Mouse (Mus musculus) spleen, postnatal 36 days (tissue): ENCODE results near the gene Hoxa10.

Experiments used
- DNase-seq, 2 experiments: peaks; one replicate each; pipeline ENCODE4 v3.0.0; 2022; ENCODE audit warnings: low spot score in 2 of 2, mixed read lengths in 1 of 2

Gene Hoxa10

DNA sequence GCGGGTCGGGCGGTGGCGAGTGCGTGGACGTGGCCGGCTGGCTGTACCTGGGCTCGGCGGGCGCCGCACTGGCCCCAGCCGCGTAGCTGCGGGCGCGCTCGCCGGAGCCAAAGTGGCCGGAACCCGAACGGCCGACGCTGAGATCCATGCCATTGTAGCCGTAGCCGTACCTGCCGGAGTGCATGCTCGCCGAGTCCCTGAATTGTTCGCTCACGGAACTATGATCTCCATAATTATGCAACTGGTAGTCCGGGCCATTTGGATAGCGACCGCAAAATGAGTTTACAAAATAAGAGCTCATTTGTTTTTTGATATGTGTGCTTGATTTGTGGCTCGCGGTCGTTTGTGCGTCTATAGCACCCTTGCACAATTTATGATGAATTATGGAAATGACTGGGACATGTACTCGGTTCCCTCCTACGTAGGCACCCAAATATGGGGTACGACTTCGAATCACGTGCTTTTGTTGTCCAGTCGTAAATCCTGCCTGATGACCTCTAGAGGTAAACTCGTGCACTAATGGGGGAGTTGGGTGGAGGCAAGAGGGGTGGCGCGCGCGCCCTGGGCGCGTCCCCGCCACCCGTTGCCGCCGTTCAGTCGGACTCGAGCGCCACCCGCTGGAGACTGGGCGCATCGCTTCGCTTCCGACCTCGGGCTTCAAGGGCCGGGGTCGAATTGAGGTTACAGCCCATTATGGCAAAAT is 36.5 kb downstream of the Hoxa10 start, which contains the start of gene Hoxa5:
Gene Hoxa5 (minus strand): TSS at position 538 of the 703 bp plus-strand sequence.
- DNase-seq: no peak

GRCm38 (mm10) chr6:52203371-52204049 is 37.1 kb downstream of the Hoxa10 start:
- no peak for DNase-seq

DNA sequence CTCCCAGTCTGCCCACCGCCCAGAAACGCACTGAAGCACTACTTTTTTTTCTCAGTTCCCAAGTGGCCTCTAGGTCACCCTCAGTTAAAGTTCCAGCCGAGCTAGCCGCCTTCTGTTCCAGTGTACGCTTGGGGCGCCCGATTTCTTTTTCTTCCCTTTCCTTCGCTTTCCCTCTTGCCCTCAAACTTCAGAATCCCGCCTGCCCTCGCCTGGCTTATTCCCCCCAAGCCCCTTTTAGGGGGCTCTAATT is 37.6 kb downstream of the Hoxa10 start:
- DNase-seq: no peak

GRCm38 (mm10) chr6:52202362-52203120 is 38.1 kb downstream of the Hoxa10 start:
- DNase-seq: no peak

GRCm38 (mm10) chr6:52201269-52201668 is 39.4 kb downstream of the Hoxa10 start:
- no peak for DNase-seq

GRCm38 (mm10) chr6:52200751-52201250 is 39.9 kb downstream of the Hoxa10 start:
- no peak for DNase-seq

GRCm38 (mm10) chr6:52200073-52200750 is 40.4 kb downstream of the Hoxa10 start:
- no peak for DNase-seq

GRCm38 (mm10) chr6:52197271-52197670 is 43.4 kb downstream of the Hoxa10 start:
- no peak for DNase-seq

GRCm38 (mm10) chr6:52196811-52197210 is 43.8 kb downstream of the Hoxa10 start:
- DNase-seq: no peak

GRCm38 (mm10) chr6:52194690-52195089 is 46.0 kb downstream of the Hoxa10 start:
- no peak for DNase-seq

GRCm38 (mm10) chr6:52191860-52192550 is 48.6 kb downstream of the Hoxa10 start:
- peak; percentile 78 to 82 for DNase-seq

DNA sequence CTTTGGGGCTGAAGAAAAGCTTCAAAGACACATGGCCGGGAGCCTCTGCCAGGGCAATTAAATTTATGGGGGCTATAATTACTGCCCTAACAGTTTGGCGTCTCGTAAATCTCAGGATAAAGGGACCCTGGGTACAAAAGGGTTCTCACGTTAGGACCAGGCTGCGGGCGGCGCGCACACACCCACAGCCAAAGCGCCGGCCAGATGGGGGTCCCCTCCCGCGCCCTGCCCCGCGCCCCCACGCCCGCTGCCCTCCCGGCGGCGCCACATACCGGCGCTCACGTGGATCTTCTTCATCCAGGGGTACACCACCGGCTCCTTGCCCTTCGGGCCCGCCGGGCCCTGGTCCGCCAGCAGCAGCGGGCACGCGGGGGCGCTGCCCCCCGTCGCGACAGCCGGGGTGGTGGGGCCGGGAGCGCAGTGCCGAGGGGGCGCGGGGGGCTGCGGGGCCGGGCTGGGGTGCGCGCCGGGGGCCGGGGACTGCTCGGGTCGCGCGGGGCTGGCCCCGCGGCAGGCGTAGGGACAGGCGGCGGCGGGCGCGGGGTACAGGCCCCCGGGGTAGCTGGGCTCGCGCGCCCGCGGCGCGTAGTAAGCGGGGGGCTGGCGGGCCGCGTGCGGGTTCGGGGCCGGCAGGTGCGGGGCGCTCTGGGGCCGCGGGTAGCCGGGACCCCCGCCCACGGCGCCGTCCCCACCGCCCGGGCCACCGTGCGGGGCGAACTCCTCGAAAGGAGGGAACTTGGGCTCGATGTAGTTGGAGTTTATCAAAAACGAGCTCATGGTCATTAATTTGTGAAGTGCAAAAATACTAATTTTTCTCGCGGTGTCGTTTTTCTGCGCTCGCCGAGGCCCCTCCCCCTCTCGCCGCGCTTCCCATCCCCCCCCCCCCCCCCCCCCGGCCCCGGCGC is 49.5 kb downstream of the Hoxa10 start, which contains the start of gene Hoxa4:
Gene Hoxa4 (minus strand): TSS at position 848 of the 905 bp plus-strand sequence.
- no peak for DNase-seq

GRCm38 (mm10) chr6:52190410-52190809 is 50.2 kb downstream of the Hoxa10 start:
- no peak for DNase-seq

- no peak for DNase-seq
Observed at GRCm38 (mm10) chr6:52189909-52190308, 50.7 kb downstream of the Hoxa10 start.

DNA sequence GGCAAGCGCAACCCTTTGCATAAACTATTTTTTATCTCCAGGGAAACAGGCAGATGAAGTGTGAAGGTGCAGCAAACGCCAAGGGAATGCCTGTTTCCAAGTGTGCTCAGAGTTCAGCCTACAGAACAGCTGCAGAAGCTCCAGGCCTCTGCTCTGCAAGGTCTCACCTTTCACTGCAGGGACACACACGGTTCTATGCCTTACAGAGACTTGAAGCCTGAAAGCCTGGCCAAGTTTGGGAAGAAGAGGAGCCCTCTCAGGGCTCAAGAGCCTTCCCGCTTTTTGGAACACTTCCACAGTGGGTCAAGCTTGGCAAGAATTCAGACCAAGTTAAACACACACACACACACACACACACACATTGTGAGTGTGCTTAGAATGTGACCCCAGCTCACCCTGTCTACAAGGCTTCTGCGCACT is 51.5 kb downstream of the Hoxa10 start:
- DNase-seq: no peak

DNA sequence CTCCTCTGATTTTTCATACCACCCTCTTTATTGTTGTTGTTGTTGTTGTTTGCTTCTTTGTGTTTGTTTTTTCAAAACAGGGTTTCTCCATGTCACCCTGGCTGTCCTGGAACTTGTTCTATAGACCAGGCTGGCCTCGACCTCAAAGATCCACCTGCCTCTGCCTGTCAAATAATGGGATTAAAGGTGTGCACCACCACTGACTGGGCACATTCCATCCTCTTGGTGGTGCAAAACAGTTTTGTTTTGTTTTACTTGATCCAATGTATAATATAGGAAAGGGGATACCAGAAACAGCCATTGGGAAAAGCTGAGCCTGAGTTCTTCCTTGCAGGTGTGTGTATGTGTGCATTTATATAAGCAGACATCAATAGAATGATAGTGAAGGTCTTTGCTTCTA is 54.2 kb downstream of the Hoxa10 start:
- no peak for DNase-seq

- DNase-seq: no peak
Observed at GRCm38 (mm10) chr6:52185834-52186233, 54.8 kb downstream of the Hoxa10 start.

GRCm38 (mm10) chr6:52185222-52185621 is 55.4 kb downstream of the Hoxa10 start:
- no peak for DNase-seq

- DNase-seq: no peak
Observed at GRCm38 (mm10) chr6:52184668-52185067, 56.0 kb downstream of the Hoxa10 start.
